Mouse (Mus musculus) intestine, postnatal 0 days (tissue): Measurements from ENCODE around the gene Brinp2. TPM values are rescaled to one million over a fixed set of nuclear protein-coding genes. Genes with fewer than 3 reads are reported as not detected.

ENCODE experiments used
- ATAC-seq: fragments of 200-750 bp; cut with Nextera tagmentation; 2 replicates; pipeline ENCODE4 v1.8.0; 2017; ENCODE audit warnings: mild to moderate bottlenecking, moderate TSS enrichment, moderate library complexity
- H3K27ac ChIP-seq: fragments of 300-500 bp; sonication (generic); 2 replicates; pipeline ENCODE4 v1.5.1; 2014; ENCODE audit warnings: mild to moderate bottlenecking, low read depth, low read length, moderate library complexity
- H3K27me3 ChIP-seq: fragments of 300-500 bp; sonication (generic); replicated peaks from 2 replicates; pipeline ENCODE4 v1.6.1; 2014; ENCODE audit warnings: low read length, mixed read lengths; ENCODE audit not compliant: control insufficient read depth, insufficient read depth
- H3K36me3 ChIP-seq: fragments of 300-500 bp; sonication (generic); 2 replicates; pipeline ENCODE4 v1.6.1; 2014; ENCODE audit warnings: mild to moderate bottlenecking, moderate library complexity; ENCODE audit not compliant: control insufficient read depth, insufficient read depth
- H3K4me1 ChIP-seq: fragments of 300-500 bp; sonication (generic); replicated peaks from 2 replicates; pipeline ENCODE4 v1.6.1; 2014; ENCODE audit warnings: antibody characterized with exemption, low read length, mixed read lengths; ENCODE audit not compliant: control insufficient read depth, insufficient read depth
- H3K4me2 ChIP-seq: fragments of 300-500 bp; sonication (generic); replicated peaks from 2 replicates; pipeline ENCODE4 v1.6.1; 2014; ENCODE audit warnings: low read depth, mild to moderate bottlenecking, moderate library complexity
- H3K4me3 ChIP-seq: fragments of 300-500 bp; sonication (generic); 2 replicates; pipeline ENCODE4 v1.5.1; 2014; ENCODE audit warnings: low read depth, low read length
- H3K9ac ChIP-seq: fragments of 300-500 bp; sonication (generic); 2 replicates; pipeline ENCODE4 v1.6.1; 2014; ENCODE audit warnings: mild to moderate bottlenecking, low read depth, low read length
- H3K9me3 ChIP-seq: fragments of 300-500 bp; sonication (generic); 2 replicates; pipeline ENCODE4 v1.6.1; 2016; ENCODE audit warnings: mixed run types; ENCODE audit not compliant: control insufficient read depth
- CTCF ChIP-seq: sonication (generic); IDR thresholded peaks from 2 replicates; pipeline ENCODE4 v1.5.1; 2016; ENCODE audit warnings: low read depth, mild to moderate bottlenecking, control low read depth, antibody characterized with exemption, moderate library complexity
- WGBS: fragments of 180-500 bp; shearing (Covaris S2); extraction: QIAGEN DNeasy Blood & Tissue Kit; methylation state at CpG from one replicate; pipeline ENCODE4 v1.1.7; 2014; 5-methylcytosine and 5-hydroxymethylcytosine counted together
- polyA plus RNA-seq: library from polyadenylated mRNA; unstranded; fragments of >200 nt; fragmentation: Nextera tagmentation; extraction: Ambion mirVana; gene quantifications from 2 replicates; pipeline ENCODE4 v1.2.1, GENCODE M21; 2015

Gene Brinp2
- polyA plus RNA-seq, 1 experiment from 2014 or later = 0.34 TPM

DNA sequence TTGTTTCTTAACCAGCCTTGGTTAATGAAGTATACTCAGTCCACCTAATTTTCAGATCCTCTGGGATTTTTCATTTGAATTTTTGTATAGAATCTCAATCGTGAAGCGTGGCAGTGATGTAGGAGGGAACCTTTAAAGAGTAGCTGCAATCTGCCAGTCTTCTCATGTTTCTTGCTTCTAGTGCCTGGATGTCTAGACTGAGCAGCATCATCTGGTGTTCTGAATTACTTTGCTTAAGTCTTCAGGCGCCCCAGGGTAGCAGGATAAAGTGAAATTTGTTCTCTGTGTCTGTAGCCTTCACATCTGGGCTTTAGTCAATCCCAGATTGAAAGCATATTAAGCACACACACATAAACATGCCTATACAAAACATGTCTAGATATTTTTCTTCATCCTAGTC, 27.1 kb upstream of the Brinp2 start:
- Histone ChIP-seq H3K4me3 (no peak overlapping the region), H3K9ac (no peak overlapping the region), H3K27me3 (no peaks in the 10 kb centered on the region), H3K4me1 (no peaks in the 10 kb centered on the region), H3K27ac (no peak overlapping the region), H3K9me3 (no peaks in the 10 kb centered on the region), H3K36me3 (no peaks in the 10 kb centered on the region), H3K4me2 (no peak overlapping the region)
- no peak for TF ChIP-seq CTCF
- 76% methylated on average over 3 of the region's 3 CpGs for WGBS
- no peak for ATAC-seq

DNA sequence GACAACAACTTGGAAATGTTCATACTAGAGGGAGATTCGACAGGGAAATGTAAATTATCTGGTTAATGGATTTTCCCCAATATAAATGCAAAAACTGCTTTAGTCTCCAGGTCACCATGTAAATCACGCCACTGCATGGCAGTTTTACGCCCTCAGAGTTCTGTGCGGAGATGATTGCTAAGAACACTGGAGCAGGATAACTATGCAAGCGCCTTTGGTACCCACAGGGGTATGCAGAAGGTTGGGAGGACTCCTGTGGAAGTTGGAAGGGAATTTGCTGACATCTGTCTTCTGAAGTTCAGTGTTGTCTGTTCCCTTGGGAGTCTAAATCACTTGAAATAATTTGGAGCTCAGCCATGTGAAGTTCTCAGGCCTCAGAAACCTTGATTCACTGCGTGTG, 26.2 kb upstream of the Brinp2 start:
- Histone ChIP-seq H3K27me3 (no peaks in the 10 kb centered on the region), H3K36me3 (no peaks in the 10 kb centered on the region), H3K4me1 (no peaks in the 10 kb centered on the region), H3K9ac (no peak overlapping the region), H3K27ac (no peak overlapping the region), H3K4me2 (no peak overlapping the region), H3K9me3 (no peaks in the 10 kb centered on the region), H3K4me3 (no peak overlapping the region)
- 72% methylated on average over 6 of the region's 6 CpGs for WGBS
- ATAC-seq = no peak
- TF ChIP-seq CTCF = no peak

DNA sequence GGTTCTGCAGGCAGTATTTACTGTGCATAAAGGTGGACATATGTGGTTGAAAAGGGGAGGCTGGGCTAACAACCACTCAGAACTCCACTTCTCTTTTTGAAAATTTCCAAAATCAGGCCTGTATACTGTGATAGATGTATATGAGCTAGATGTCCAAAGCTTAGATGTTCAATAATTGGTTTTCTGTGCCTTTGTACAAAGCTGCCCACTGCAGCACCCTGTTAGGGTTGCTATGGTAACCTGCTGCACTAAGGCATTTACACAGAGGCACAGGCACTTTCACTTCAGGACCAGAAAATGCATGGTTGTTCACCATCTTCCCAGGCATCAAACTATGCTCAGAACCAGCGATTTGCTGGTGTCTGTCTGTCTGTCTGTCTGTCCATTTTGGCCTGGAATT, 8.3 kb upstream of the Brinp2 start:
- no peak for TF ChIP-seq CTCF
- no peak for ATAC-seq
- H3K9ac ChIP-seq = no peak overlapping the region
- no peak overlapping the region for H3K4me3 ChIP-seq
- H3K4me1 ChIP-seq = no peaks in the 10 kb centered on the region
- 45% methylated on average over 1 of the region's 1 CpGs for WGBS
- H3K9me3 ChIP-seq = no peaks in the 10 kb centered on the region
- no peak overlapping the region for H3K27ac ChIP-seq
- H3K27me3 ChIP-seq = 0 out of 2 replicates have a peak, but pooled peaks cover 3% of the 10 kb centered on the region
- H3K4me2 ChIP-seq = no peak overlapping the region
- no peaks in the 10 kb centered on the region for H3K36me3 ChIP-seq

DNA sequence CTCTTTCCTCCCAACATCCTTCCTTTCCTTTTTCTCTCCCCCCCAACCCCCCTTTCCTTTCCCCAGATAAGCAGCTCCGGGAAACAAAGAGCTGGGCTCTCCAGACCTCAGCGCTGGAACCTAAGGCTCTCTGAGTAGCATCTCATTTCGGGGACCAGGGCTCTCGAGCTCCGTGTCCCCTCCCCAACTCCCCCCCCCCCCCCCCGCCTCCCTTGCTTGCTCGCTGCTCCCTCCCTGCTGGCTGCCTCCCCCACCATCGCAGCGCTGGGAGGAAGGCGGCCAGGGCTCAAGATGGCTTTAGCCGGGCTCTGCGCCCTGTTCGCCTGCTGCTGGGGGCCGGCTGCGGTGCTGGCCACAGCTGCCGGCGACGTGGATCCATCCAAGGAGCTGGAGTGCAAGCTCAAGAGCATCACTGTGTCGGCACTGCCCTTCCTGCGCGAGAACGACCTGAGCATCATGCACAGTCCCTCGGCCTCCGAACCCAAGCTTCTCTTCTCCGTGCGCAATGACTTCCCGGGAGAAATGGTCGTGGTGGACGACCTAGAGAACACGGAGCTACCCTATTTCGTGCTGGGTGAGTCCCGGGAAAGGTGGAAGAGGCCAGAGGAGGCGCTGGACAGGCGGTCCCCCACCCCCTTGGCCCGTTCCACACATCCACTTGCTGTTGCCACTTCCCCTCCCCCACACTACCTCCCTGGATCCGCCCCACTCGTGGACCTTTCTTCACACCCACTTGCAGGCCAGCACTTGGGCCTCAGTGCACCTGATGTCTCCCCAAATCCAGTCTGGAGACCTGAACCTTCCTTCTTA, 6.4 kb upstream of the Brinp2 start:
- Histone ChIP-seq H3K9ac (no peak overlapping the region), H3K9me3 (no peaks in the 10 kb centered on the region), H3K4me1 (no peaks in the 10 kb centered on the region), H3K27me3 (0 out of 2 replicates have a peak, but pooled peaks cover 9% of the 10 kb centered on the region), H3K4me2 (peak overlapping the region; percentile 40; the same call in 1 of the 2 replicates), H3K27ac (no peak overlapping the region), H3K4me3 (peak overlapping the region; percentile 7; the same call in 1 of the 2 replicates), H3K36me3 (no peaks in the 10 kb centered on the region)
- under 1% methylated on average over 33 of the region's 37 CpGs for WGBS
- no peak for TF ChIP-seq CTCF
- no peak for ATAC-seq

DNA sequence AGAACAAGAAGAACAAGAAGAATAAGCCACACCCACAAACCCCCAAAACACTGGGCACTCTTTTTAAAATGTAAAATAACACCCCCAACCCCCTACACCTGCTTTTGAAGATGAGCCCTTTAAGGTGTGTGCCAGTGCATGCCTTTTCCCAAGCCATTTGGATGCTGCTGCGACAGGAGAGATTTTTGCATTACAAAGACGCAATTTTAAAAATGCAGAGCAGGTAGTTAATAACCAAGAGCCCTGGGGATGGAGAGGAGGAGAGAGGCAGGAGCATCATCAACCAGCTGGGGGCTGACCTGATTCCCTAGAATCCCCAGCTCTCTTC, 5.8 kb upstream of the Brinp2 start, which contains the start of gene Astn1:
Astn1 (plus strand) TSS at position 310 of the 328 bp plus-strand sequence.
- TF ChIP-seq CTCF = no peak
- no peaks in the 10 kb centered on the region for H3K4me1 ChIP-seq
- 0 out of 2 replicates have a peak, but pooled peaks cover 12% of the 10 kb centered on the region for H3K27me3 ChIP-seq
- no peak for ATAC-seq
- no peak within 1 kb of the TSS for H3K9ac ChIP-seq
- peak within 1 kb of the TSS; percentile 7; the same call in 1 of the 2 replicates for H3K4me3 ChIP-seq
- H3K27ac ChIP-seq = no peak within 1 kb of the TSS
- WGBS = 11% methylated on average over 2 of the region's 2 CpGs
- peak within 1 kb of the TSS; percentile 40; the same call in 1 of the 2 replicates for H3K4me2 ChIP-seq
- no peaks in the 10 kb centered on the region for H3K9me3 ChIP-seq
- H3K36me3 ChIP-seq = no peaks in the 10 kb centered on the region

DNA sequence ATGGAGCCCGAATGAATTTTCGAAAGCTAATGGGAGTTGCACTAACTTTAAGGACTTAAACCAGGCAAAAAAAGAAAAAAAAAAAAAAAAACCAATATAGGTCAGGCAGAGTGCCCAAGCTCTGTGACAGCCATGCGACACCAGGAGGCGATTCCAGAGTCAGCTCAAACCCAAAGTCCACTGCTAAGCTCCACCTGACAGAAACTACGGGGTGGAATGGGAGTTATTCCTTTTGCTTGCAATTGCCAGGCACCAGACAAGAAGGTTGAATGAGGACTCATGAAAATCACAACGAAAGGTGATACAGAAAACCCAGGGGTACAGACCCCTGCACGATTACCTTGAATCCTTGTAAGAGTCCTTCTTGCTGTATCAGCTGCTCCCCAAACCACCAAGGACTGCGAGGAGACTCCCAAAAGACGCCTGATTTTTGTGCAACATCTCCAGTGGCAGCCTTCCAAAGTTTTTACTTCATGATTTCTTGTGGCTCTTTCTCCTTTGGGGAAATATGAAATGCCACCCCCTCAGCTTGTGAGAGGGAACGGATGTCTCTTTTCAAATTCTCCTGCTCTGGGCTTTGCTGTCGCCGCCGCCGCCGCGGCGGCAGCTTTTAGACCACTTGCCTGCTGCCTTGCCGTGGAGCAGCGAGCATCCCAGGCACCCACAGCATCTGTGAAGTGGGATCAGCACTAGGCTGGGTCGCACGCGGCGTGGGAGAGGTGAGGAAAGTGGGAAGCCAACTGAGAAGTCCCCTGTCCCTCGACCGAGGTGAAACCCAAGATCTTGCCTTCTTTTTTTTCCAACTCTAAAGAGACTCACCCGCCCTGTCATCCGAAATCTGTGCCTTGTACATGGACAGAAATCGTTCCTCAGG, 712 bp downstream of the Brinp2 start:
- no peak overlapping the region for H3K9ac ChIP-seq
- peaks cover 21% of the 10 kb centered on the region for H3K27me3 ChIP-seq
- 11% methylated on average over 28 of the region's 28 CpGs for WGBS
- no peaks in the 10 kb centered on the region for H3K9me3 ChIP-seq
- no peaks in the 10 kb centered on the region; the same call in 1 of the 2 replicates for H3K4me1 ChIP-seq
- H3K4me2 ChIP-seq = peak overlapping the region; percentile 61
- peak overlapping the region; percentile 36 for H3K4me3 ChIP-seq
- no peak for TF ChIP-seq CTCF
- no peak overlapping the region for H3K27ac ChIP-seq
- ATAC-seq = no peak
- no peaks in the 10 kb centered on the region for H3K36me3 ChIP-seq
